Comparison of ENCODE assay signal across 11 mouse cellular contexts in the genomic region with DNA sequence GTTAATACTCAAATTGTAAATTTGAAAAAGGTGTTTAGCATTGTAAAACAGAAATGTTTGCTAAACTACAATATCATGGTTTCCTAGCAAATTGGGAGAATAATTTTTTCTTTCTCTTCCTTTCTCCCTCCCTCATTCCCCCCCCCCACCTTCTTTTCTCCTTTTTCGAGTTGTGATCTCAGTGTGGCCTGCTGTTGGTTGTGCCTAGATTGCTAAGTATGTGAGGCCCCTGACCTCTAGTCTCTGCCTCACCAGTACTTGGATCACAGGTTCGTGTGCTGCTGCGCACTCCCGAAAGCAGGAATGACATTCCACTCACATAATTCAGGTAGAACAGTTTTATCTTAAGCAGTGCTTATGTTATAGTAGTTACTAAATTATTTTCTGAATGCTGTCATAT. TPM values are rescaled to one million over a fixed set of nuclear protein-coding genes. Genes with fewer than 3 reads are reported as not detected.
DNase-seq lines count a peak whose midpoint lies in the region; ATAC-seq and TF ChIP-seq lines count a peak whose summit lies in the region.
"Had no signal": no experiment of that assay in that cellular context is flagged by ENCODE, and none has a peak within 500 bp of the region (broad histone marks: within the 10 kb centered on the region; RNA-seq: fewer than 3 reads in every experiment).

No protein-coding gene starts in this region.

- no peaks in the 10 kb centered on the region for H3K9me3 ChIP-seq in heart, embryonic 16.5 days (replicated peaks; ENCODE audit: control insufficient read depth, low read length)
- H3K9me3 ChIP-seq in G1E (replicated peaks): no peaks in the 10 kb centered on the region
- no peaks in the 10 kb centered on the region for H3K9me3 ChIP-seq in hindbrain, postnatal 0 days (ENCODE audit: low read length)

- no peaks in the 10 kb centered on the region for H3K27me3 ChIP-seq in heart, embryonic 16.5 days (ENCODE audit: control insufficient read depth, insufficient read depth, low read length)
- no peaks in the 10 kb centered on the region for H3K27me3 ChIP-seq in G1E (ENCODE audit: insufficient read depth, low read length)
- H3K27me3 ChIP-seq in hindbrain, postnatal 0 days (ENCODE audit: insufficient read depth, low read length): no peaks in the 10 kb centered on the region

- H3K4me1 ChIP-seq in heart, embryonic 16.5 days (ENCODE audit: control insufficient read depth, insufficient read depth, low read length): peaks cover 32% of the 10 kb centered on the region
- H3K4me1 ChIP-seq in G1E (ENCODE audit: insufficient read depth, low read depth, low read length): peaks cover 56% of the 10 kb centered on the region
- peaks cover 13% of the 10 kb centered on the region for H3K4me1 ChIP-seq in hindbrain, postnatal 0 days (ENCODE audit: insufficient read depth, low read length)

- no peak for ATAC-seq in heart, embryonic 16.5 days (replicated peaks; ENCODE audit: extremely low read depth, insufficient read depth, low FRiP score)
- ATAC-seq in G1E (ENCODE audit: extremely low read depth, insufficient number of reproducible peaks, low FRiP score, poor library complexity, severe bottlenecking): no peak
- ATAC-seq in hindbrain, postnatal 0 days: no peak

- H3K4me2 ChIP-seq in heart, embryonic 16.5 days (ENCODE audit: low read depth, low read length): peak overlapping the region; percentile 38; the same call in 1 of the 2 replicates
- H3K4me2 ChIP-seq in hindbrain, postnatal 0 days (ENCODE audit: low read depth, low read length): peak overlapping the region; percentile 40

- no peak overlapping the region for H3K9ac ChIP-seq in heart, embryonic 16.5 days (ENCODE audit: low read length)
- no peak overlapping the region for H3K9ac ChIP-seq in hindbrain, postnatal 0 days (replicated peaks; ENCODE audit: low read length)

- no peak for TF ChIP-seq CTCF in G1E (IDR thresholded peaks at IDR 0.05; ENCODE audit: low read depth, low read length)
- no peak for TF ChIP-seq CTCF in hindbrain, postnatal 0 days (IDR thresholded peaks at IDR 0.05; ENCODE audit: low read depth)

- H3K27ac ChIP-seq in heart, embryonic 16.5 days (ENCODE audit: low read length): peak overlapping the region; percentile 55
- no peak overlapping the region for H3K27ac ChIP-seq in hindbrain, postnatal 0 days

- intact Hi-C loops in heart, postnatal 14 days (cut with DNase I): loop anchor here (2.0 kb wide), 1 partner anchor 15 kb away; no protein-coding TSS in a partner anchor

- 53% methylated on average over 4 of the region's 4 CpGs for WGBS in heart, embryonic 16.5 days
- 59% methylated on average over 4 of the region's 4 CpGs for WGBS in hindbrain, postnatal 0 days

- H3K36me3 ChIP-seq in heart, embryonic 16.5 days (ENCODE audit: control insufficient read depth, insufficient read depth): peaks cover 8% of the 10 kb centered on the region
- H3K36me3 ChIP-seq in G1E (replicated peaks): peaks cover 26% of the 10 kb centered on the region
- no peaks in the 10 kb centered on the region for H3K36me3 ChIP-seq in hindbrain, postnatal 0 days (ENCODE audit: insufficient read depth, low read length)

- H3K4me3 ChIP-seq in heart, embryonic 16.5 days (ENCODE audit: low read length): peak overlapping the region; percentile 19; the same call in 1 of the 2 replicates
- peak overlapping the region; percentile 65 for H3K4me3 ChIP-seq in G1E (ENCODE audit: low read depth, low read length)
- H3K4me3 ChIP-seq in hindbrain, postnatal 0 days (ENCODE audit: low read length): no peak overlapping the region

- no peak for DNase-seq in heart, postnatal 14 days
- DNase-seq in A20 (ENCODE audit: low read depth, low spot score): peak; percentile 41
- no peak for DNase-seq in G1E (ENCODE audit: low spot score)
- no peak for DNase-seq in hindbrain, postnatal 0 days (ENCODE audit: low spot score)
- no peak for DNase-seq in MN1 (ENCODE audit: low spot score)
- no peak for DNase-seq in thymus, postnatal 10 days (ENCODE audit: low spot score in 2 of 2)
- no peak for DNase-seq in adrenal gland, postnatal 4 days (ENCODE audit: low spot score in 2 of 2)
- DNase-seq: cerebellum, adult 11 months; embryo, embryonic 11 days; right cerebral cortex, postnatal 4 days had no signal

RNA-seq across cellular contexts. Expression of a gene that starts 27.8 kb away (rescaled TPM):
- polyA plus RNA-seq in heart, embryonic 16.5 days (2015; fragmentation: Nextera tagmentation; extraction: Ambion mirVana): 27.9 and 31.4 TPM in 2 replicates
- 100 to 1,000 TPM in 1 of 2 experiments, 10 to 100 TPM in 1; 92.6 to 107 TPM for total RNA-seq in heart, postnatal 14 days (2021)
- total RNA-seq in G1E (2014; fragmentation: Nextera tagmentation) (192 and 235 TPM in 2 replicates), G1E (2017) (22.9 and 34.6 TPM in 2 replicates)
- 22.0 and 24.2 TPM in 2 replicates for polyA plus RNA-seq in G1E (2012)
- total RNA-seq in hindbrain, postnatal 0 days (2014; rRNA removed): 39.4 and 42.8 TPM in 2 replicates
- 22.9 and 25.6 TPM in 2 replicates for polyA plus RNA-seq in hindbrain, postnatal 0 days (2015; fragmentation: Nextera tagmentation; extraction: Ambion mirVana)
- total RNA-seq in adrenal gland, postnatal 4 days (2021): 100 to 1,000 TPM; 119 to 123 TPM
